In genomic region chr8:70841147-70842072, GRCm38 (mm10) we compare ENCODE assay signal across 8 mouse cellular contexts. TPM values are rescaled to one million over a fixed set of nuclear protein-coding genes. Genes with fewer than 3 reads are reported as not detected.
DNase-seq lines count a peak whose midpoint lies in the region; ATAC-seq lines count a peak whose summit lies in the region.

No protein-coding gene starts in this region.

- no peak overlapping the region for H3K9ac ChIP-seq in hindbrain, embryonic 15.5 days

- WGBS in hindbrain, embryonic 15.5 days: 41% methylated on average over 22 of the region's 22 CpGs
- WGBS in macrophage (ENCODE audit: missing documents): 30% methylated on average over 22 of the region's 22 CpGs

- H3K79me2 ChIP-seq in macrophage (ENCODE audit: inconsistent target): peaks cover 12% of the 10 kb centered on the region

- no peaks in the 10 kb centered on the region for H3K27me3 ChIP-seq in hindbrain, embryonic 15.5 days

- peak; percentile 93 for DNase-seq in MN1 (ENCODE audit: low spot score)
- peak; percentile 83 to 94 for DNase-seq in cerebellum, adult 18-20 months
- peak; percentile 93 to 94 for DNase-seq in frontal cortex, postnatal 36 days (ENCODE audit: low spot score in 2 of 2)
- peak; percentile 84 to 91 for DNase-seq in layer of hippocampus, postnatal 36 days
- DNase-seq in right cerebral cortex, adult 18-20 months: peak; percentile 87
- DNase-seq in thymus, postnatal 4 days: peak; percentile 94

- no peaks in the 10 kb centered on the region for H3K9me3 ChIP-seq in hindbrain, embryonic 15.5 days

- no peak overlapping the region for H3K4me3 ChIP-seq in hindbrain, embryonic 15.5 days
- H3K4me3 ChIP-seq in macrophage (ENCODE audit: inconsistent target): no peak overlapping the region

- H3K36me3 ChIP-seq in hindbrain, embryonic 15.5 days: no peaks in the 10 kb centered on the region
- peaks cover 3% of the 10 kb centered on the region; the same call in 1 of the 2 replicates for H3K36me3 ChIP-seq in macrophage (ENCODE audit: inconsistent target)

- ATAC-seq in hindbrain, embryonic 15.5 days (ENCODE audit: low FRiP score, low read depth): no peak

- 0 out of 2 replicates have a peak overlapping the region, but pooled peaks have one; percentile 14 for H3K27ac ChIP-seq in hindbrain, embryonic 15.5 days (replicated peaks)
- peak overlapping the region; percentile 82; the same call in 1 of the 2 replicates for H3K27ac ChIP-seq in macrophage

- H3K4me2 ChIP-seq in hindbrain, embryonic 15.5 days: no peak overlapping the region

- H3K4me1 ChIP-seq in hindbrain, embryonic 15.5 days (replicated peaks): peaks cover 18% of the 10 kb centered on the region

RNA-seq across cellular contexts. Expression of gene Arrdc2, which starts 1.9 kb away (rescaled TPM):
- polyA plus RNA-seq in hindbrain, embryonic 15.5 days (2015; fragmentation: Nextera tagmentation; extraction: Ambion mirVana): 7.8 and 8.0 TPM in 2 replicates
- 10 to 100 TPM; 18.5 to 25.6 TPM for total RNA-seq in layer of hippocampus, postnatal 36 days (2021)
- total RNA-seq in macrophage (2018; cell fraction: chromatin; rRNA removed): 100 to 1,000 TPM in 2 of 26 experiments, 10 to 100 TPM in 24; 15.4 to 123 (median 72.6) TPM
- 10 to 100 TPM in 15 of 26 experiments, 1 to 10 TPM in 11; 2.6 to 19.5 (median 12.0) TPM for total RNA-seq in macrophage (2018; cell fraction: cytosol; rRNA removed)
- 10 to 100 TPM; 10.7 to 98.5 (median 44.3) TPM for total RNA-seq in macrophage (2018; cell fraction: nucleus; rRNA removed)
- polyA plus RNA-seq in macrophage (2018): 8.1 to 21.9 TPM (median 12.1 TPM) in 3 replicates

RNA-seq across cellular contexts. Expression of gene Kcnn1, which starts 21.6 kb away (rescaled TPM):
- polyA plus RNA-seq in hindbrain, embryonic 15.5 days (2015; fragmentation: Nextera tagmentation; extraction: Ambion mirVana): 19.2 and 19.8 TPM in 2 replicates
- total RNA-seq in layer of hippocampus, postnatal 36 days (2021): 10 to 100 TPM; 16.9 to 17.7 TPM
- 1 to 10 TPM in 15 of 26 experiments, under 1 TPM in 8, not detected in 3; 0.22 to 3.5 (median 1.3) TPM for total RNA-seq in macrophage (2018; cell fraction: chromatin; rRNA removed)
- total RNA-seq in macrophage (2018; cell fraction: cytosol; rRNA removed): 1 to 10 TPM; 1.0 to 3.8 (median 2.1) TPM
- total RNA-seq in macrophage (2018; cell fraction: nucleus; rRNA removed): 1 to 10 TPM in 16 of 26 experiments, under 1 TPM in 10; 0.21 to 2.7 (median 1.2) TPM
- polyA plus RNA-seq in macrophage (2018): 1.2 to 1.7 TPM (median 1.6 TPM) in 3 replicates

RNA-seq across cellular contexts. Expression of gene Ccdc124, which starts 32.3 kb away (rescaled TPM):
- 166 and 176 TPM in 2 replicates for polyA plus RNA-seq in hindbrain, embryonic 15.5 days (2015; fragmentation: Nextera tagmentation; extraction: Ambion mirVana)
- 10 to 100 TPM; 83.4 to 95.4 TPM for total RNA-seq in layer of hippocampus, postnatal 36 days (2021)
- 10 to 100 TPM; 13.2 to 34.3 (median 24.5) TPM for total RNA-seq in macrophage (2018; cell fraction: chromatin; rRNA removed)
- 10 to 100 TPM; 30.4 to 56.5 (median 42.0) TPM for total RNA-seq in macrophage (2018; cell fraction: cytosol; rRNA removed)
- total RNA-seq in macrophage (2018; cell fraction: nucleus; rRNA removed): 10 to 100 TPM; 18.9 to 41.0 (median 29.8) TPM
- 47.6 to 62.3 TPM (median 58.2 TPM) in 3 replicates for polyA plus RNA-seq in macrophage (2018)

RNA-seq across cellular contexts. Expression of gene Il12rb1, which starts 33.2 kb away (rescaled TPM):
- 0.14 TPM in 1 of 2 replicates, not detected in the other for polyA plus RNA-seq in hindbrain, embryonic 15.5 days (2015; fragmentation: Nextera tagmentation; extraction: Ambion mirVana)
- under 1 TPM; 0.56 to 0.87 TPM for total RNA-seq in layer of hippocampus, postnatal 36 days (2021)
- 100 to 1,000 TPM in 1 of 26 experiments, 10 to 100 TPM in 10, 1 to 10 TPM in 12, under 1 TPM in 3; 0.47 to 109 (median 5.8) TPM for total RNA-seq in macrophage (2018; cell fraction: chromatin; rRNA removed)
- total RNA-seq in macrophage (2018; cell fraction: cytosol; rRNA removed): 10 to 100 TPM in 13 of 26 experiments, 1 to 10 TPM in 13; 1.1 to 78.6 (median 14.7) TPM
- 100 to 1,000 TPM in 9 of 26 experiments, 10 to 100 TPM in 6, 1 to 10 TPM in 11; 3.4 to 198 (median 28.8) TPM for total RNA-seq in macrophage (2018; cell fraction: nucleus; rRNA removed)
- polyA plus RNA-seq in macrophage (2018): 1.4 to 7.6 TPM (median 1.6 TPM) in 3 replicates

RNA-seq across cellular contexts. Expression of gene Mast3, which starts 36.6 kb away (rescaled TPM):
- 21.2 and 25.1 TPM in 2 replicates for polyA plus RNA-seq in hindbrain, embryonic 15.5 days (2015; fragmentation: Nextera tagmentation; extraction: Ambion mirVana)
- 100 to 1,000 TPM; 452 to 459 TPM for total RNA-seq in layer of hippocampus, postnatal 36 days (2021)
- 100 to 1,000 TPM in 18 of 26 experiments, 10 to 100 TPM in 8; 21.9 to 301 (median 190) TPM for total RNA-seq in macrophage (2018; cell fraction: chromatin; rRNA removed)
- total RNA-seq in macrophage (2018; cell fraction: cytosol; rRNA removed): 10 to 100 TPM; 19.1 to 88.9 (median 67.2) TPM
- total RNA-seq in macrophage (2018; cell fraction: nucleus; rRNA removed): 100 to 1,000 TPM in 16 of 26 experiments, 10 to 100 TPM in 10; 21.5 to 225 (median 122) TPM
- polyA plus RNA-seq in macrophage (2018): 40.6 to 60.5 TPM (median 46.5 TPM) in 3 replicates
